Mouse (Mus musculus): ENCODE results near the gene Sart1. TPM values are rescaled to one million over a fixed set of nuclear protein-coding genes. Genes with fewer than 3 reads are reported as not detected.
"Not testable (repeated sequence)": the region's sequence is repeated elsewhere in the genome, so short reads cannot be mapped to it uniquely, and the experiment has no call there.

Sart1 gene
- total and polyA plus RNA-seq, 3 experiments: 46.7 to 104 (median 78.3) TPM

GRCm38 (mm10) chr19:5407133-5407532 is 18.6 kb upstream of the Sart1 start:
- in situ Hi-C loops (cut with MboI; ENCODE audit: low pct_ligation_motif_present, low pct_unique_long_range_greater_than_20kb, low sequenced_read_pairs): no loop called here
- H3K4me2 ChIP-seq (ENCODE audit: insufficient read depth, low read depth, poor library complexity, severe bottlenecking): 0 out of 2 replicates have a peak overlapping the region, but pooled peaks have one; percentile 24
- peak; percentile 83 for DNase-seq (ENCODE audit: extremely low read depth)
- H3K79me2 ChIP-seq (replicated peaks; ENCODE audit: control insufficient read depth, extremely low read depth, insufficient read depth, poor library complexity, severe bottlenecking): no peaks in the 10 kb centered on the region
- H3K27me3 ChIP-seq (replicated peaks): no peaks in the 10 kb centered on the region
- peak overlapping the region; percentile 63 to 83 (median 75) for H3K4me3 ChIP-seq (replicated peaks in 1 of 3; ENCODE audit: low read depth in 2 of 3, low read length in 2 of 3, poor library complexity in 1 of 3)
- peak overlapping the region; percentile 65 for H3K9ac ChIP-seq (ENCODE audit: insufficient read depth, low read depth)
- H3K9me3 ChIP-seq (replicated peaks; ENCODE audit: low read length): no peaks in the 10 kb centered on the region
- dilution Hi-C loops (cut with MboI; ENCODE audit: extremely low pct_ligation_motif_present, extremely low pct_unique_long_range_greater_than_20kb, low sequenced_read_pairs): no loop called here
- peaks cover 9 to 26% of the 10 kb centered on the region in 2 experiments; a peak in 3 of 4 replicates for H3K4me1 ChIP-seq (ENCODE audit: control insufficient read depth in 1 of 2, insufficient read depth in 2 of 2)
- peaks cover 0 to 6% of the 10 kb centered on the region in 2 experiments for H3K36me3 ChIP-seq (replicated peaks in 1 of 2; ENCODE audit: control insufficient read depth in 1 of 2, insufficient read depth in 1 of 2, low read length in 1 of 2)
- TF ChIP-seq MAX (IDR thresholded peaks at IDR 0.05; ENCODE audit: low read length): no peak
- TF ChIP-seq MXI1 (IDR thresholded peaks at IDR 0.05; ENCODE audit: low read depth, low read length): peak; percentile 21
- no peak for TF ChIP-seq BHLHE40 (IDR thresholded peaks at IDR 0.05; ENCODE audit: low read depth, low read length)
- TF ChIP-seq MAZ (IDR thresholded peaks at IDR 0.05; ENCODE audit: low read depth, low read length): no peak
- TF ChIP-seq CTCF (conservative IDR thresholded peaks at IDR 0.05 in 1 of 2, IDR thresholded peaks at IDR 0.05 in 1 of 2; ENCODE audit: low read depth in 2 of 2, low read length in 2 of 2): peak; percentile 52 to 68
- TF ChIP-seq SIN3A (IDR thresholded peaks at IDR 0.05; ENCODE audit: low read length): no peak
- TF ChIP-seq JUND (conservative IDR thresholded peaks at IDR 0.05; ENCODE audit: low read depth, low read length): no peak
- TF ChIP-seq RAD21 (IDR thresholded peaks at IDR 0.05; ENCODE audit: low read depth, low read length): peak; percentile 37
- 0 out of 2 replicates have a peak, but pooled peaks have one; percentile 28 for TF ChIP-seq CHD1 (IDR thresholded peaks at IDR 0.05; ENCODE audit: low read depth, low read length)
- no peak for TF ChIP-seq IRF4 (IDR thresholded peaks at IDR 0.05; ENCODE audit: low read depth, low read length)
- TF ChIP-seq ZC3H11A (IDR thresholded peaks at IDR 0.05; ENCODE audit: low read depth, low read length): no peak
- TF ChIP-seq KAT2A (IDR thresholded peaks at IDR 0.05; ENCODE audit: insufficient replicate concordance, low read length): no peak
- TF ChIP-seq SMC3 (IDR thresholded peaks at IDR 0.05; ENCODE audit: low read depth, low read length): peak; percentile 41
- TF ChIP-seq ZKSCAN1 (IDR thresholded peaks at IDR 0.05; ENCODE audit: borderline replicate concordance, low read depth, low read length): no peak
- TF ChIP-seq MEF2A (IDR thresholded peaks at IDR 0.05; ENCODE audit: borderline replicate concordance, low read depth, low read length): no peak
- peak; percentile 14; the same call in 1 of the 2 replicates for TF ChIP-seq HCFC1 (IDR thresholded peaks at IDR 0.05; ENCODE audit: low read depth, low read length)
- no peak for TF ChIP-seq ELF1 (IDR thresholded peaks at IDR 0.05; ENCODE audit: low read depth, low read length)
- 0 out of 2 replicates have a peak, but pooled peaks have one; percentile 14 for TF ChIP-seq MYC (IDR thresholded peaks at IDR 0.05; ENCODE audit: low read depth, low read length)
- H3K27ac ChIP-seq (ENCODE audit: insufficient read depth, low read depth): peak overlapping the region; percentile 71

DNA sequence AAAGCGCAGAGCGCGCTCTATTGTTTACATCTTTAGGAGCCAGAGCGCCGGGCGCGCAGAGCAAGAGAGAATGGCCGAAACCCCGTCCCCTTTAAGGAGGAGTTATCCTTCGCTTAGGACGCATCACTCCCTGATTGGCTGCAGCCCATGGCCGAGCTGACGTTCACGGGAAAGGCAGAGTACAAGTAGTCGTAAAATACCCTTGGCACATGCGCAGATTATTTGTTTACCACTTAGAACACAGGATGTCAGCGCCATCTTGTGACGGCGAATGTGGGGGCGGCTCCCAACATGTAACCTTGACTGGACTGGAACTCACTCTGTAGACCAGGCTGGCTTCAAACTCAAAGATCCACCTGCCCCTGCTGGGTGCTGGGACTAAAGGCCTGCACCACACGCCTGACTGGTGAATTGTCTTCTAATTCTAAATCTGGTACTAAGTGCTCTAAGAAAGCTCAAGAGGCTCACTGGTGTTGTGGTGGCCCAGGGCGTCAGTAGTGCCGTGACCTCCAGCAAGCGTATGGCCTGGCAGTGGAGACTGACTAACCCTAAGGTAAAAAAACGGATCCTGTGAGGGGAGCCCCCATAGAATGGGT is 18.1 kb upstream of the Sart1 start:
- peak; percentile 67 for DNase-seq (ENCODE audit: extremely low read depth)
- H3K4me2 ChIP-seq (ENCODE audit: insufficient read depth, low read depth, poor library complexity, severe bottlenecking); H3K36me3 ChIP-seq (replicated peaks in 1 of 2; ENCODE audit: control insufficient read depth in 1 of 2, insufficient read depth in 1 of 2, low read length in 1 of 2); in situ Hi-C loops (cut with MboI; ENCODE audit: low pct_ligation_motif_present, low pct_unique_long_range_greater_than_20kb, low sequenced_read_pairs); H3K27me3 ChIP-seq (replicated peaks); H3K79me2 ChIP-seq (replicated peaks; ENCODE audit: control insufficient read depth, extremely low read depth, insufficient read depth, poor library complexity, severe bottlenecking); H3K9me3 ChIP-seq (replicated peaks; ENCODE audit: low read length); dilution Hi-C loops (cut with MboI; ENCODE audit: extremely low pct_ligation_motif_present, extremely low pct_unique_long_range_greater_than_20kb, low sequenced_read_pairs): not testable (repeated sequence)
- TF ChIP-seq TBP (conservative IDR thresholded peaks at IDR 0.05; ENCODE audit: low read depth, low read length): 0 out of 2 replicates have a peak, but pooled peaks have one; percentile 38
- peak; percentile 48; the same call in 1 of the 2 replicates for TF ChIP-seq SIN3A (IDR thresholded peaks at IDR 0.05; ENCODE audit: low read length)
- TF ChIP-seq NELFE (IDR thresholded peaks at IDR 0.05; ENCODE audit: low read depth, low read length): 0 out of 2 replicates have a peak, but pooled peaks have one; percentile 10
- TF ChIP-seq NRF1 (IDR thresholded peaks at IDR 0.05; ENCODE audit: low read depth, low read length): peak; percentile 72
- peak in 1 of 2 experiments; percentile 24; a peak in 1 of 4 replicates for TF ChIP-seq CTCF (conservative IDR thresholded peaks at IDR 0.05 in 1 of 2, IDR thresholded peaks at IDR 0.05 in 1 of 2; ENCODE audit: low read depth in 2 of 2, low read length in 2 of 2)
- TF ChIP-seq RAD21 (IDR thresholded peaks at IDR 0.05; ENCODE audit: low read depth, low read length): peak; percentile 5; the same call in 1 of the 2 replicates
- H3K27ac ChIP-seq (ENCODE audit: insufficient read depth, low read depth): peak overlapping the region; percentile 71
- H3K4me1 ChIP-seq (ENCODE audit: control insufficient read depth in 1 of 2, insufficient read depth in 2 of 2): peaks cover 6 to 26% of the 10 kb centered on the region in 2 experiments; a peak in 3 of 4 replicates
- peak overlapping the region; percentile 63 to 83 (median 75) for H3K4me3 ChIP-seq (replicated peaks in 1 of 3; ENCODE audit: low read depth in 2 of 3, low read length in 2 of 3, poor library complexity in 1 of 3)
- peak overlapping the region; percentile 64 for H3K9ac ChIP-seq (ENCODE audit: insufficient read depth, low read depth)
